Mouse (Mus musculus): ENCODE data around the gene Acad11. TPM values are rescaled to one million over a fixed set of nuclear protein-coding genes. Genes with fewer than 3 reads are reported as not detected.
A peak's percentile ranks its signal among the peaks of the same experiment; 100 is the strongest.

Acad11 gene
- 6.0 and 7.0 TPM in 2 replicates for polyA plus RNA-seq (2014; fragmentation: Nextera tagmentation; extraction: Ambion mirVana)

DNA sequence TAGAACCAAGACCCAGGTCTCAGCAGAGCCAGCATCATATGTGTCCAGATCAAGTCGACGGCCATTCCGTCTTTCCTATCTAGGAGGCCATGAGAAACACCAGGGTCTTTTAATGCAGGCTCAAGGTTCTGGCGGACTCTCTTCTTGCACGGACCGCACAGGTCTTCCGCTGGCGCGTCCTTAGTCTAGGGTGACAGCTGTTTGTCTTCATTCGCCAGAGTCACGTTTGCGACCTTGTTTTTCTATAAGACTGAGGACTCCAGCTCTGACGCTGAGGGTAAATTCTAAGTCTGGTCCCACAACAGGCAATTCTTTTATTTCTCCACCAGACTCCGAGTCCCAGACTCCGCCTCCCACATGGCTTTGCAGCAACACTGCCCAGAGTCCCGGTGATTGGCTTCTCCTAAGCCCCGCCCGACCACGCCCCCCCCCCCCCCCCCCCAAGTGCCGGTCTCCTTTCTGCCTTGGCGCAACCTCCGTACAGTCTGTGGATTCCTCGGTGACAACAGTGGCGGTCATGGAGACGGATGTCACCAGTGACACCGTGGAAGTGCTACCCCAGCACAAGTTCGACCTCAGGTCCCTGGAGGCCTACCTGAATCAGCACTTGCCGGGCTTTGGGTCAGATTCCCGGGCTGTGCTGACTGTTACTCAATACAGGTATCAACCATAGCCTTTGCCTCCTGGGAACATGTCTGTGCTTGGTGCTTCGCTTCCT is at the start of gene Acad11:
Gene Acad11 (plus strand): TSS at position 134 of the 718 bp plus-strand sequence.
- H3K4me1 ChIP-seq (ENCODE audit: control insufficient read depth, insufficient read depth, low read length) = peaks cover 9% of the 10 kb centered on the region
- peaks cover 18% of the 10 kb centered on the region for H3K36me3 ChIP-seq (ENCODE audit: control insufficient read depth, insufficient read depth, low read length)
- 1% methylated on average over 30 of the region's 30 CpGs for WGBS
- peak within 1 kb of the TSS; percentile 99 for H3K4me3 ChIP-seq (replicated peaks; ENCODE audit: low read depth, low read length)
- H3K9me3 ChIP-seq (ENCODE audit: control insufficient read depth, low read length) = no peaks in the 10 kb centered on the region
- DNase-seq (peak; percentile 93), ATAC-seq (ENCODE audit: low FRiP score, low TSS enrichment) (peak; percentile 98)
- peak within 1 kb of the TSS; percentile 70 for H3K27ac ChIP-seq (replicated peaks; ENCODE audit: low read depth, low read length)
- peak within 1 kb of the TSS; percentile 81 for H3K9ac ChIP-seq (replicated peaks; ENCODE audit: low read length)
- H3K4me2 ChIP-seq (ENCODE audit: low read length) = peak within 1 kb of the TSS; percentile 70
- no peaks in the 10 kb centered on the region for H3K27me3 ChIP-seq (ENCODE audit: control insufficient read depth, insufficient read depth, low read length)

GRCm38 (mm10) chr9:104014526-104014925 is 48.7 kb upstream of the Acad11 start:
- WGBS = 69% methylated on average over 1 of the region's 1 CpGs
- H3K9ac ChIP-seq (replicated peaks; ENCODE audit: low read length) = no peak overlapping the region
- no peak for ATAC-seq (ENCODE audit: low FRiP score, low TSS enrichment)

DNA sequence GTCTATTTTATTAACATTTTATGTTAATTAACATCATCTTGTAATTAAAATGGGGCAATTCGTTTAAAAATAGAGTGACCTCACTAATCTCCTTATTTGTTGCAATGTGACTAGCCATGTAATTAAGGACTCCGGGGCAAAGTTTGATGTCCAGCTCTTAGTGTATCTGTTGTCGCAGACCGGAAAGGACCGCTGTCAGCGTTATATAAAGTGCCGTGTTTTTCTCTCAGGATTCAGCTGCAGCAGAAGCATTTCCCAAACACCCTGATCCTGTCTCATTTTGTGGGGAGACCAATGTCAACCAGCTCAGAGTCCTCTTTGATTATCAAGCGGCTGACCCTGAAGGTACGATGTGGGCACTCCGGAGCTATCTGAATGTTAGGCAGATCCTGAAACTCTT is 42.2 kb upstream of the Acad11 start:
- WGBS = 95% methylated on average over 10 of the region's 10 CpGs
- no peak overlapping the region for H3K4me2 ChIP-seq (ENCODE audit: low read length)
- H3K4me1 ChIP-seq (ENCODE audit: control insufficient read depth, insufficient read depth, low read length) = no peaks in the 10 kb centered on the region
- no peak for DNase-seq
- no peak for ATAC-seq (ENCODE audit: low FRiP score, low TSS enrichment)
- no peak overlapping the region for H3K4me3 ChIP-seq (replicated peaks; ENCODE audit: low read depth, low read length)
- no peaks in the 10 kb centered on the region for H3K27me3 ChIP-seq (ENCODE audit: control insufficient read depth, insufficient read depth, low read length)
- H3K36me3 ChIP-seq (ENCODE audit: control insufficient read depth, insufficient read depth, low read length) = peaks cover 13% of the 10 kb centered on the region; the same call in 1 of the 2 replicates
- H3K27ac ChIP-seq (replicated peaks; ENCODE audit: low read depth, low read length) = no peak overlapping the region
- H3K9ac ChIP-seq (replicated peaks; ENCODE audit: low read length) = no peak overlapping the region
- no peaks in the 10 kb centered on the region for H3K9me3 ChIP-seq (ENCODE audit: control insufficient read depth, low read length)

More at GRCm38 (mm10) chr9:104014526-104014925, 48.7 kb upstream of the Acad11 start:
- Histone ChIP-seq H3K4me1 (ENCODE audit: control insufficient read depth, insufficient read depth, low read length) (no peaks in the 10 kb centered on the region), H3K4me2 (ENCODE audit: low read length) (no peak overlapping the region), H3K9me3 (ENCODE audit: control insufficient read depth, low read length) (no peaks in the 10 kb centered on the region), H3K27ac (replicated peaks; ENCODE audit: low read depth, low read length) (no peak overlapping the region), H3K4me3 (replicated peaks; ENCODE audit: low read depth, low read length) (no peak overlapping the region), H3K36me3 (ENCODE audit: control insufficient read depth, insufficient read depth, low read length) (peaks cover 12% of the 10 kb centered on the region; the same call in 1 of the 2 replicates), H3K27me3 (ENCODE audit: control insufficient read depth, insufficient read depth, low read length) (no peaks in the 10 kb centered on the region)
- DNase-seq = no peak

- Histone ChIP-seq H3K9me3 (ENCODE audit: control insufficient read depth, low read length) (no peaks in the 10 kb centered on the region), H3K9ac (replicated peaks; ENCODE audit: low read length) (no peak overlapping the region), H3K4me3 (replicated peaks; ENCODE audit: low read depth, low read length) (no peak overlapping the region), H3K27me3 (ENCODE audit: control insufficient read depth, insufficient read depth, low read length) (no peaks in the 10 kb centered on the region), H3K36me3 (ENCODE audit: control insufficient read depth, insufficient read depth, low read length) (peaks cover 15% of the 10 kb centered on the region; the same call in 1 of the 2 replicates), H3K27ac (replicated peaks; ENCODE audit: low read depth, low read length) (no peak overlapping the region), H3K4me1 (ENCODE audit: control insufficient read depth, insufficient read depth, low read length) (no peaks in the 10 kb centered on the region), H3K4me2 (ENCODE audit: low read length) (no peak overlapping the region)
- ATAC-seq (ENCODE audit: low FRiP score, low TSS enrichment) (no peak), DNase-seq (no peak)
- 96% methylated on average over 8 of the region's 8 CpGs for WGBS
Measured at GRCm38 (mm10) chr9:104027186-104027585, 36.0 kb upstream of the Acad11 start.

GRCm38 (mm10) chr9:104029861-104030260 is 33.3 kb upstream of the Acad11 start:
- Histone ChIP-seq H3K4me3 (replicated peaks; ENCODE audit: low read depth, low read length) (no peak overlapping the region), H3K9ac (replicated peaks; ENCODE audit: low read length) (no peak overlapping the region), H3K27ac (replicated peaks; ENCODE audit: low read depth, low read length) (no peak overlapping the region), H3K36me3 (ENCODE audit: control insufficient read depth, insufficient read depth, low read length) (peaks cover 14% of the 10 kb centered on the region; the same call in 1 of the 2 replicates), H3K27me3 (ENCODE audit: control insufficient read depth, insufficient read depth, low read length) (no peaks in the 10 kb centered on the region), H3K9me3 (ENCODE audit: control insufficient read depth, low read length) (no peaks in the 10 kb centered on the region), H3K4me2 (ENCODE audit: low read length) (no peak overlapping the region), H3K4me1 (ENCODE audit: control insufficient read depth, insufficient read depth, low read length) (no peaks in the 10 kb centered on the region)
- DNase-seq = no peak
- WGBS = 94% methylated on average over 11 of the region's 11 CpGs
- no peak for ATAC-seq (ENCODE audit: low FRiP score, low TSS enrichment)

DNA sequence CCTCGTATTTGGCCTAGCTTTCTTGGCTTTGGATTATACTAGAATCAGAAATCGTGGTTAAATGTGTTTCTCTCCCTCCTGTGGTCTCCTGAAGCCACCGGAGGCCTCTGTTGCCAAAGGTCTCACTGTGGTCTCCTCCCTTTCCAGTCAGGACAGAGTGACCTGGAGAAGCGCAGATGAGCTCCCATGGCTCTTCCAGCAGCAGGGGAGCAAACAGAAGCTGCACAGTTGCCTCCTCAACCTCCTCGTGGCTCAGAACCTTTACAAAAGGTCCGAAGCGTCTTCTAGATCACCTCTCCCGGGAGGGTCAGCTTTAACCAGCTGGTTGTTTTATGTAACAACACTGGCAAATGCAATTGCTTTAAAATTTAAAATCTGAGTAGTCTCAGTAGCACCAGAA is 28.9 kb upstream of the Acad11 start:
- DNase-seq = no peak
- 85% methylated on average over 8 of the region's 8 CpGs for WGBS
- Histone ChIP-seq H3K4me3 (replicated peaks; ENCODE audit: low read depth, low read length) (no peak overlapping the region), H3K9me3 (ENCODE audit: control insufficient read depth, low read length) (no peaks in the 10 kb centered on the region), H3K36me3 (ENCODE audit: control insufficient read depth, insufficient read depth, low read length) (peaks cover 13% of the 10 kb centered on the region; the same call in 1 of the 2 replicates), H3K4me1 (ENCODE audit: control insufficient read depth, insufficient read depth, low read length) (no peaks in the 10 kb centered on the region), H3K4me2 (ENCODE audit: low read length) (no peak overlapping the region), H3K27ac (replicated peaks; ENCODE audit: low read depth, low read length) (no peak overlapping the region), H3K9ac (replicated peaks; ENCODE audit: low read length) (no peak overlapping the region), H3K27me3 (ENCODE audit: control insufficient read depth, insufficient read depth, low read length) (no peaks in the 10 kb centered on the region)
- ATAC-seq (ENCODE audit: low FRiP score, low TSS enrichment) = no peak

- 76% methylated on average over 6 of the region's 6 CpGs for WGBS
Measured at GRCm38 (mm10) chr9:104034718-104035117, 28.5 kb upstream of the Acad11 start.

DNA sequence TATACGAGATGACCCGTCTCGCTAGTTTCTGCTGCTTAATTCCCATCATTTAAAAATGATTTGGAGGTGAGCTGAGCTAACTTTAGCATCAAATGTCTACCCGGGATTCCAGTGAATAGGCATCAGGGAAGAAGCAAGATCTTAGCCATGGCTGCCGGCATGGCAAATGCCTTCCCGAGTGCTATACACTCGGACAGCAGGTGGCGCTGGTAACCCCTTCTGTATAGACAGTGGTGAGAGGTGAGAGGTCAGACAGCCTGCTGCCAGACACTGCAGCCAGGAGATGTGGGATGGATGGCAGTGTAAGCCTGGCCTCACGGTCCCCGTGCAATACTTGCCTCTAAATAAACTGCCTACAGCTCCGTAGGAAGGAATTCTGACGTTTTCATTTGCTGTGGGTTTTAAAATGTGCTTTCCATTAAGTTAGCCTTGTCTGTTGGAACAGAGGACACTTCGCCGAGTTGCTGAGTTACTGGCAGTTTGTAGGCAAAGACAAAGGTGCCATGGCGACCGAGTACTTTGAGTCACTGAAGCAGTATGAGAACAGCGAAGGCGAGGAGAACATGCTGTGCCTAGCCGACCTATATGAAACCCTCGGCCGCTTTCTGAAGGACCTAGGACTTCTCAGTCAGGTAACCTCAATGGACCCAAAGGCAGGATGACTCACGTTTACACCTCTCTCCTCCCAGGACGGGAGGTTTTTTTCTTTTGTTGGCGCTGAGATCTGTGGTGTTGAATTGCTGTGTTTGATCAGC is 27.7 kb upstream of the Acad11 start:
- Histone ChIP-seq H3K4me1 (ENCODE audit: control insufficient read depth, insufficient read depth, low read length) (no peaks in the 10 kb centered on the region), H3K27ac (replicated peaks; ENCODE audit: low read depth, low read length) (no peak overlapping the region), H3K9ac (replicated peaks; ENCODE audit: low read length) (no peak overlapping the region), H3K9me3 (ENCODE audit: control insufficient read depth, low read length) (no peaks in the 10 kb centered on the region), H3K36me3 (ENCODE audit: control insufficient read depth, insufficient read depth, low read length) (peaks cover 15% of the 10 kb centered on the region; the same call in 1 of the 2 replicates), H3K4me3 (replicated peaks; ENCODE audit: low read depth, low read length) (no peak overlapping the region), H3K4me2 (ENCODE audit: low read length) (no peak overlapping the region), H3K27me3 (ENCODE audit: control insufficient read depth, insufficient read depth, low read length) (no peaks in the 10 kb centered on the region)
- peak; percentile 84 for DNase-seq
- ATAC-seq (ENCODE audit: low FRiP score, low TSS enrichment) = no peak
- 44% methylated on average over 24 of the region's 24 CpGs for WGBS

More at GRCm38 (mm10) chr9:104034718-104035117, 28.5 kb upstream of the Acad11 start:
- H3K36me3 ChIP-seq (ENCODE audit: control insufficient read depth, insufficient read depth, low read length) = peaks cover 15% of the 10 kb centered on the region; the same call in 1 of the 2 replicates
- no peaks in the 10 kb centered on the region for H3K9me3 ChIP-seq (ENCODE audit: control insufficient read depth, low read length)
- H3K27me3 ChIP-seq (ENCODE audit: control insufficient read depth, insufficient read depth, low read length) = no peaks in the 10 kb centered on the region
- H3K4me2 ChIP-seq (ENCODE audit: low read length) = no peak overlapping the region
- no peaks in the 10 kb centered on the region for H3K4me1 ChIP-seq (ENCODE audit: control insufficient read depth, insufficient read depth, low read length)
- ATAC-seq (ENCODE audit: low FRiP score, low TSS enrichment) = no peak
- H3K4me3 ChIP-seq (replicated peaks; ENCODE audit: low read depth, low read length) = no peak overlapping the region
- H3K27ac ChIP-seq (replicated peaks; ENCODE audit: low read depth, low read length) = no peak overlapping the region
- H3K9ac ChIP-seq (replicated peaks; ENCODE audit: low read length) = no peak overlapping the region
- DNase-seq = no peak

Data from midbrain, embryonic 14.5 days (tissue).